Mouse (Mus musculus): ENCODE results near the gene Glipr2. TPM values are rescaled to one million over a fixed set of nuclear protein-coding genes. Genes with fewer than 3 reads are reported as not detected.

Glipr2 gene
- polyA plus RNA-seq, 2 experiments = 19.2 to 48.8 TPM

DNA sequence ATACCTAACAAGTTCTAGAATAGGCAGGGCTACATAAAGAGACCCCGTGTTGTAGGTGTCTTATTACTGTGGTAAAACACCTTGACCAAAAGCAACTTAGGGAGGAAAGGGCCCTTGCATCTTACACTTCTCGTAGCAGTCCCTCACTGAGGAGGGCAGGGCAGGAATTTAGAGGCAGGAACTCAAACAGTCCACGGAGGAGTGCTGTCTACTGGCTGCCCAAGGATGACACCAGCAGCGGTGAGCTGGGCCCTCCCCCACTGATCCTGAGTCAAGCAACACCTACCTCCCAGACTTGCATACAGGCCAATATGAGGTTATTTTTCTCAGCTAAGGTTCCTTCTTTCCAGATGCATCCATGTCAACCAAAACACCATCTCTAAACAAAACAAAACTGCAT, 23.0 kb downstream of the Glipr2 start:
- no peaks in the 10 kb centered on the region for H3K9me3 ChIP-seq (ENCODE audit: control insufficient read depth, low read length)
- ATAC-seq (ENCODE audit: insufficient read depth) (no peak), DNase-seq (ENCODE audit: low read depth in 3 of 3, low spot score in 3 of 3) (no peak)
- TF ChIP-seq CTCF (IDR thresholded peaks at IDR 0.05; ENCODE audit: low read depth) (no peak), EP300 (IDR thresholded peaks at IDR 0.05; ENCODE audit: low read depth) (no peak)
- no peak overlapping the region for H3K4me2 ChIP-seq (ENCODE audit: low read depth)
- H3K9ac ChIP-seq (replicated peaks) = no peak overlapping the region
- H3K4me1 ChIP-seq (replicated peaks; ENCODE audit: control insufficient read depth in 2 of 2, insufficient read depth in 2 of 2, low read length in 1 of 2) = peaks cover 0 to 5% of the 10 kb centered on the region in 2 experiments; a peak in 2 of 4 replicates
- WGBS (ENCODE audit: insufficient replicate concordance) = 70% methylated on average over 4 of the region's 4 CpGs
- no peaks in the 10 kb centered on the region for H3K27me3 ChIP-seq (ENCODE audit: control insufficient read depth, insufficient read depth, low read length)
- no peak overlapping the region for H3K4me3 ChIP-seq (ENCODE audit: insufficient read depth in 1 of 2, low read depth in 2 of 2, low read length in 2 of 2)
- no peaks in the 10 kb centered on the region; the same call in 1 of the 2 replicates for H3K36me3 ChIP-seq (replicated peaks; ENCODE audit: control insufficient read depth, insufficient read depth, low read depth)
- no peak overlapping the region for H3K27ac ChIP-seq

DNA sequence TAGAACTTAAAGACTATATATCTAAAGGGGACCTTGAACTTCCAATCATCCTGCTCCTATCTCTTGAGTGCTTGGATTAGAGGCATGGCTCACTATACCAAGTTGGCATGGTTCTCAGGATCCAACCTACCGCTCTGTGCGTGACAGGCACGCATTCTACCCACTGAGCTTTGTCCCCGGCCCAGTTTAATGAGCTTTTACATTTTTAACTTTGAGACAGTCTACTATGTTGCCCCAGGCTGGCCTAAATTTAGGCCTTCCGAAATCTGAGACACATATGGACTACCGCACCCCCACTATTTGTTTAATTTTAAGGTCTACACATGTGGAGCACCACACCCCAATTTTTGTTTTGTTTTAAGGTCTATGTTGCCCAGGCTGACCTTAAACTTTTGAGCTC, 23.6 kb downstream of the Glipr2 start:
- no peaks in the 10 kb centered on the region; the same call in 1 of the 2 replicates for H3K36me3 ChIP-seq (replicated peaks; ENCODE audit: control insufficient read depth, insufficient read depth, low read depth)
- peaks cover 0 to 4% of the 10 kb centered on the region in 2 experiments; a peak in 2 of 4 replicates for H3K4me1 ChIP-seq (replicated peaks; ENCODE audit: control insufficient read depth in 2 of 2, insufficient read depth in 2 of 2, low read length in 1 of 2)
- DNase-seq (ENCODE audit: low read depth in 3 of 3, low spot score in 3 of 3) (no peak), ATAC-seq (ENCODE audit: insufficient read depth) (no peak)
- no peaks in the 10 kb centered on the region for H3K9me3 ChIP-seq (ENCODE audit: control insufficient read depth, low read length)
- H3K4me2 ChIP-seq (ENCODE audit: low read depth) = no peak overlapping the region
- 82% methylated on average over 6 of the region's 6 CpGs for WGBS (ENCODE audit: insufficient replicate concordance)
- no peak for TF ChIP-seq EP300 (IDR thresholded peaks at IDR 0.05; ENCODE audit: low read depth)
- TF ChIP-seq CTCF (IDR thresholded peaks at IDR 0.05; ENCODE audit: low read depth) = no peak
- no peak overlapping the region for H3K4me3 ChIP-seq (ENCODE audit: insufficient read depth in 1 of 2, low read depth in 2 of 2, low read length in 2 of 2)
- H3K27ac ChIP-seq = no peak overlapping the region
- no peaks in the 10 kb centered on the region for H3K27me3 ChIP-seq (ENCODE audit: control insufficient read depth, insufficient read depth, low read length)
- H3K9ac ChIP-seq (replicated peaks) = no peak overlapping the region

DNA sequence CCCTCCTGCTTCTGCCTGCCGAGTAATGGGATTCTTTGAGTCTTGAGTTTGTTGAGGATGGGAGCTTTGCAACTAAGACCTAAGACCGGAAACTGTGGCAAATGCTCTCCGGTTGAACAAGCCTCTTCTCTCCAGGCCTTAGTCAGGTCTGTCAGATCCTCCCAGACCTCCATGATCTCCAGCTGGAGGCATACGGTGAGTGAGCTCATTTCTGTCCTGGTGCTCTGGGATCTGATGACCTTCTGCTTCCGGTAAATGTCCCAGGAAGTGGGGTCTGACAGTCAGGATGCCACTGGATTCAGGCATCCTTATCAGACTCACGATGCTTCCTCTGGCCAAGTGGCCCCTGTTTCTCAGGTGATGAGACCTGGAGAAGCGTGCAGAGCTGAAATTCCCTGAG, 24.1 kb downstream of the Glipr2 start:
- Histone ChIP-seq H3K27ac (no peak overlapping the region), H3K4me3 (ENCODE audit: insufficient read depth in 1 of 2, low read depth in 2 of 2, low read length in 2 of 2) (no peak overlapping the region), H3K36me3 (replicated peaks; ENCODE audit: control insufficient read depth, insufficient read depth, low read depth) (no peaks in the 10 kb centered on the region; the same call in 1 of the 2 replicates), H3K4me1 (replicated peaks; ENCODE audit: control insufficient read depth in 2 of 2, insufficient read depth in 2 of 2, low read length in 1 of 2) (peaks cover 0 to 3% of the 10 kb centered on the region in 2 experiments; a peak in 2 of 4 replicates), H3K9ac (replicated peaks) (no peak overlapping the region), H3K4me2 (ENCODE audit: low read depth) (no peak overlapping the region), H3K9me3 (ENCODE audit: control insufficient read depth, low read length) (no peaks in the 10 kb centered on the region), H3K27me3 (ENCODE audit: control insufficient read depth, insufficient read depth, low read length) (no peaks in the 10 kb centered on the region)
- TF ChIP-seq EP300 (IDR thresholded peaks at IDR 0.05; ENCODE audit: low read depth) (no peak), CTCF (IDR thresholded peaks at IDR 0.05; ENCODE audit: low read depth) (no peak)
- DNase-seq (ENCODE audit: low read depth in 3 of 3, low spot score in 3 of 3) = no peak
- WGBS (ENCODE audit: insufficient replicate concordance) = 51% methylated on average over 7 of the region's 7 CpGs
- no peak for ATAC-seq (ENCODE audit: insufficient read depth)

DNA sequence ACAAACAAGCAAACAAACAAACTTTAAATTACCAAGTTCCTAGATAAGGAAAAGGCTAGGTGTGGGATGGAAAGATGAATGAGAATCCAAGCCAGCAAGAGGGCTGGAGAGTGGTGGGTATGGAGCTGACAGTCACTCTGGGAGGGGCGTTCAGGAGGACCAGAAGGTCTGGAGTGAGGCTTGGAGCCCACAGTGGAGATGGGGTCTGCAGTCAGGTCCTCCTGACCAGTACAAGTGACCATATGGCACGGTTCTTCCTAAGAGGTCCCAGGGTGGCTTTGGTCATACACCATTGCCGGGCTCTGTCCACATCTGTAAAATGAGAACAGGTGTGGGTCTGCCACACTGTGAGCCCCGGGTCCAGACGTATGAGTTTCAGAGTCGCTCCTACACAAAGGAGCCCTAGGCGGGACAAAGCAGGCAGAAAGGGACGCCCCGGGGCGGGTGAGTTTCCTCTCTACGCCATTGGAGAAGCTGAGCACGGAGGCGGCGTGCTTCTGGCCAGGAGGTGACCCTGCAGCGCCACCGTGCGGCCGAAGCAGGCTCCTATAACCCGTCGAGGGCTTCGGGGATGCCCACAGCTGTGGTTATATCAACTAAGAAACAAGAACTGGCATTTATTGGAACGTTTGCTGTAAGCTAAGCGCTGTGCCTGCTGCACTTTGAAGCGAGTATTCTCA, 25.0 kb downstream of the Glipr2 start:
- WGBS (ENCODE audit: insufficient replicate concordance) = under 1% methylated on average over 24 of the region's 24 CpGs
- Histone ChIP-seq H3K4me3 (ENCODE audit: insufficient read depth in 1 of 2, low read depth in 2 of 2, low read length in 2 of 2) (peak overlapping the region; percentile 34 to 55), H3K9ac (replicated peaks) (peak overlapping the region; percentile 41), H3K4me2 (ENCODE audit: low read depth) (peak overlapping the region; percentile 67), H3K36me3 (replicated peaks; ENCODE audit: control insufficient read depth, insufficient read depth, low read depth) (no peaks in the 10 kb centered on the region), H3K4me1 (replicated peaks; ENCODE audit: control insufficient read depth in 2 of 2, insufficient read depth in 2 of 2, low read length in 1 of 2) (peaks cover 0 to 3% of the 10 kb centered on the region in 2 experiments; a peak in 2 of 4 replicates), H3K9me3 (ENCODE audit: control insufficient read depth, low read length) (no peaks in the 10 kb centered on the region), H3K27ac (no peak overlapping the region), H3K27me3 (ENCODE audit: control insufficient read depth, insufficient read depth, low read length) (no peaks in the 10 kb centered on the region)
- ATAC-seq (ENCODE audit: insufficient read depth) = peak; percentile 90
- TF ChIP-seq EP300 (IDR thresholded peaks at IDR 0.05; ENCODE audit: low read depth) (no peak), CTCF (IDR thresholded peaks at IDR 0.05; ENCODE audit: low read depth) (peak; percentile 98)
- DNase-seq (ENCODE audit: low read depth in 3 of 3, low spot score in 3 of 3) = peak; percentile 73 to 82 (median 76)

DNA sequence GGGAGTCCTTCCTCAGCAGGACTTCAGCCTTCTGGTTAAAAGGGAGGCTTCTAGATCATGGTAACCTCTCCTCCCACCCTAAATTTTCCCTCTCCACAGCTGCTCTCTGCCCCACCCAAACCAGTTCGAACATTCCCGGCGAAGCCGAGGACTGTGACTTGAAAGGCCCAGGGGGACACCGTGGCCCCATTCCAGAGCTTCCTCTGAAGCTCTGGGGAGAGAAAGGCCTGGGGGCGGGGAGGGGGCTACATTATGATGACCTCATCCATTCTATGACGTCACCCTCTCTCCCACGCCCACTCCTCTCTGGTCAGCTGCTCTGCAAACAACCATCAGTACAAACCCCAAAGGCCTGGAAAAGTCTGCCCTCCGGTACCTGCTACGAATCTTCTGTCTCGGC, 26.0 kb downstream of the Glipr2 start, which contains the start of gene Ccin:
Gene Ccin (plus strand): TSS at position 303 of the 400 bp plus-strand sequence.
- WGBS (ENCODE audit: insufficient replicate concordance) = 75% methylated on average over 11 of the region's 11 CpGs
- H3K9ac ChIP-seq (replicated peaks) = peak within 1 kb of the TSS; percentile 41
- no peak for DNase-seq (ENCODE audit: low read depth in 3 of 3, low spot score in 3 of 3)
- H3K36me3 ChIP-seq (replicated peaks; ENCODE audit: control insufficient read depth, insufficient read depth, low read depth) = no peaks in the 10 kb centered on the region
- peak within 1 kb of the TSS; percentile 34 to 55 for H3K4me3 ChIP-seq (ENCODE audit: insufficient read depth in 1 of 2, low read depth in 2 of 2, low read length in 2 of 2)
- peaks cover 0 to 3% of the 10 kb centered on the region in 2 experiments; a peak in 2 of 4 replicates for H3K4me1 ChIP-seq (replicated peaks; ENCODE audit: control insufficient read depth in 2 of 2, insufficient read depth in 2 of 2, low read length in 1 of 2)
- TF ChIP-seq EP300 (IDR thresholded peaks at IDR 0.05; ENCODE audit: low read depth) (no peak), CTCF (IDR thresholded peaks at IDR 0.05; ENCODE audit: low read depth) (no peak)
- H3K9me3 ChIP-seq (ENCODE audit: control insufficient read depth, low read length) = no peaks in the 10 kb centered on the region
- no peak within 1 kb of the TSS for H3K27ac ChIP-seq
- peak within 1 kb of the TSS; percentile 67 for H3K4me2 ChIP-seq (ENCODE audit: low read depth)
- no peaks in the 10 kb centered on the region for H3K27me3 ChIP-seq (ENCODE audit: control insufficient read depth, insufficient read depth, low read length)
- ATAC-seq (ENCODE audit: insufficient read depth) = no peak

Data from liver, embryonic 14.5 days (tissue).